Mouse (Mus musculus): ENCODE measurements around the gene Qtrt2. TPM values are rescaled to one million over a fixed set of nuclear protein-coding genes. Genes with fewer than 3 reads are reported as not detected.

The Qtrt2 gene
- total and polyA plus RNA-seq, 3 experiments, result 6.0 to 27.5 (median 24.8) TPM

DNA sequence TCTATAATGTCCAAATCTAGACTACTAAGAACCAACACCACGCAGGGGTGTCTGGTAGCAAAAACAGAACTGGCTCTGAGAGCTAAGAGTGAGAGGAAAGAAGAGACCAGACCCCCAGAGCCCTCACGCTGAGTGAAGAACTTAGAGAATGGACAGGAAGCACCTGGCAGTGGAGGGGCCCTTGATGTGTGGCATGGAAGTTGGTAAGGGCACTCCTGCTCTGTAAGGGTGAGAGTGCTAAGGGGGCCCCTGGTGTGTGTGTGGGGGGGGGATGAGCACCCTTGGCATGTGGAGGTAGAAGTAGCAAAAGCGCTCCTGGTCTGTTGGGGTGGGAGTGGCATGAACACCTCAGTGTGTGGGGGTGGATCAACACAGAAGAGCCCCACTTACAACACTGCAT lies 43.8 kb upstream of the Qtrt2 start:
- no peak for TF ChIP-seq CTCF (IDR thresholded peaks at IDR 0.05; ENCODE audit: low read depth, low read length)
- no peak for TF ChIP-seq TAL1 (conservative IDR thresholded peaks at IDR 0.05; ENCODE audit: low read depth, low read length)
- TF ChIP-seq POLR2AphosphoS5 (IDR thresholded peaks at IDR 0.05; ENCODE audit: insufficient replicate concordance, low read depth, low read length), result no peak
- TF ChIP-seq GATA2 (IDR thresholded peaks at IDR 0.05; ENCODE audit: borderline replicate concordance, low read depth, low read length), result no peak
- no peak for TF ChIP-seq GATA1 (IDR thresholded peaks at IDR 0.05; ENCODE audit: borderline replicate concordance, low read length)
- peaks cover 1% of the 10 kb centered on the region for H3K36me3 ChIP-seq (replicated peaks)
- ATAC-seq (ENCODE audit: extremely low read depth, insufficient number of reproducible peaks, low FRiP score, poor library complexity, severe bottlenecking), result no peak
- no peaks in the 10 kb centered on the region for H3K4me1 ChIP-seq (ENCODE audit: insufficient read depth, low read depth, low read length)
- H3K9me3 ChIP-seq (replicated peaks), result no peaks in the 10 kb centered on the region
- no peak overlapping the region for H3K4me3 ChIP-seq (ENCODE audit: low read depth, low read length)
- H3K27me3 ChIP-seq (ENCODE audit: insufficient read depth, low read length), result peaks cover 6% of the 10 kb centered on the region; the same call in 1 of the 2 replicates
- DNase-seq (ENCODE audit: low spot score), result no peak

DNA sequence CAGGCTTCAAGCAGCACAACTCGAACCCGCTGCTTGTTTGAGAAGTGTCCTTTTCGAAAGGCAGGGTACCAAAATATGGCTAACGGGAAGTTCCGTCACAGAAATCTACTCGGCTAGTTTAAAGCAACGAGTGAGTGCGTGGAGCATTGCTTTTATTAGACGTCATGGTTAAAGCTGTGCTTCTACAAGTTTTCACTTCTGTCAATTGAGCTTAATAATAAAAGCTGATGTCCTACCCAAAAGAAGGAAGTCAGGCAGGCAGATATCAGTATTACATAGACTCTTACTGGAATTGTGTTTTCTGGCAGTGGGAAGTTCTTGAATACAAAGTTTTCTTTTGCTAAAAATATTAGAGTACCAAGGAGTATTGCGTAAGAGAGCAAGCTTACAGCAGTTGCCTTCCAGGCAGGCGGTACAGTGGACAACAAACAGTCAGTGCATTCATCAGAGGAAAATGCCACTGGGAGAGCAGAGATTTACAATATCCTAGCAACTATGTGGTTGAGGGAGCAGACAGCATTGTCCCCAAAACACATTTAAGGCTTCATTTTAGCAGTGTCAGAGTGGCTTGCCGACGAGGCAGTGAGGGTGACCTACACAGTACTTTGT lies 39.3 kb upstream of the Qtrt2 start:
- Histone ChIP-seq H3K36me3 (replicated peaks) (peaks cover 33% of the 10 kb centered on the region), H3K4me3 (ENCODE audit: low read depth, low read length) (no peak overlapping the region), H3K4me1 (ENCODE audit: insufficient read depth, low read depth, low read length) (no peaks in the 10 kb centered on the region), H3K9me3 (replicated peaks) (no peaks in the 10 kb centered on the region), H3K27me3 (ENCODE audit: insufficient read depth, low read length) (no peaks in the 10 kb centered on the region; the same call in 1 of the 2 replicates)
- ATAC-seq (ENCODE audit: extremely low read depth, insufficient number of reproducible peaks, low FRiP score, poor library complexity, severe bottlenecking), result no peak
- TF ChIP-seq GATA1 (IDR thresholded peaks at IDR 0.05; ENCODE audit: borderline replicate concordance, low read length), result no peak
- TF ChIP-seq CTCF (IDR thresholded peaks at IDR 0.05; ENCODE audit: low read depth, low read length), result no peak
- no peak for TF ChIP-seq GATA2 (IDR thresholded peaks at IDR 0.05; ENCODE audit: borderline replicate concordance, low read depth, low read length)
- TF ChIP-seq TAL1 (conservative IDR thresholded peaks at IDR 0.05; ENCODE audit: low read depth, low read length), result no peak
- no peak for TF ChIP-seq POLR2AphosphoS5 (IDR thresholded peaks at IDR 0.05; ENCODE audit: insufficient replicate concordance, low read depth, low read length)
- DNase-seq (ENCODE audit: low spot score), result no peak

DNA sequence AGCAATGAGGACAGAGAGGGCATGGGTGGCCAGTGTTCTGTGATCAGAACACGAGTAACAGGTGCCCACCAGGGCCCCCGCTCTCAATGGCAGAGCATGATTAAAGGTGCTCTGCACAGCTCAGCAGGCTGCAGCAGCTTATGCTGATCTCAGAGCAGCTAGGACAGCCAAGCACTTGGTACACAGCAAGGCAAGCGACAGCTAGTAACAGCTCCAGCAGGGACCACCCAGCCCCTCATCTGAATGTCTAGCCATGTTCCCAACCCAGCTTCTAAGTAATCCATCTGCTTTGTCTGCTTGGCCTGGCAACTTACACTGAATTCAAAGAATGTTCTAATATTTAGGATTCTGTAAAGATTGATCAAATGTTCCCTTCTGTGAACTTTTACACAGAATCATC lies 37.2 kb upstream of the Qtrt2 start:
- peaks cover 46% of the 10 kb centered on the region for H3K36me3 ChIP-seq (replicated peaks)

DNA sequence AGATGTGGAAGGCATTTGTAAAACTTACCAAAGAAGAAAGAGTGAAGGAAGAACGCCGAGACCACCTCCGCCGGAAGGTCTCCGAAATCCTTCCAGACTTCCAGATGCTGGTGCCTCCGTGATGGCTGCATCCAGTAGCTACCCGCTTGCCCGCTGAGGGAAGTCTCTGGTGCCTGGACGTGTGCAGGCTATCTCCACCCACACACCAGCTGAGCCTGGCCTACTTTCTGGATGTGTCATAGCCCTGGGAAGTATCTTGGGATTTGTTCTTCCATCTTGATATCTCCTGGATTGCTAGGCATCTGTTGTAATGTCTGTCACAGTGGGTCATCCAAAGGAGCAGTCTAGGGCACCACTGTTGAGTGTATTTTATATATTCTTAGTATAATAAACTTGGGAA lies 36.7 kb upstream of the Qtrt2 start:
- Histone ChIP-seq H3K4me1 (ENCODE audit: insufficient read depth, low read depth, low read length) (no peaks in the 10 kb centered on the region), H3K9me3 (replicated peaks) (no peaks in the 10 kb centered on the region), H3K27me3 (ENCODE audit: insufficient read depth, low read length) (no peaks in the 10 kb centered on the region), H3K36me3 (replicated peaks) (peaks cover 49% of the 10 kb centered on the region), H3K4me3 (ENCODE audit: low read depth, low read length) (no peak overlapping the region)
- no peak for TF ChIP-seq GATA2 (IDR thresholded peaks at IDR 0.05; ENCODE audit: borderline replicate concordance, low read depth, low read length)
- TF ChIP-seq TAL1 (conservative IDR thresholded peaks at IDR 0.05; ENCODE audit: low read depth, low read length), result no peak
- TF ChIP-seq POLR2AphosphoS5 (IDR thresholded peaks at IDR 0.05; ENCODE audit: insufficient replicate concordance, low read depth, low read length), result no peak
- no peak for TF ChIP-seq CTCF (IDR thresholded peaks at IDR 0.05; ENCODE audit: low read depth, low read length)
- no peak for TF ChIP-seq GATA1 (IDR thresholded peaks at IDR 0.05; ENCODE audit: borderline replicate concordance, low read length)
- ATAC-seq (ENCODE audit: extremely low read depth, insufficient number of reproducible peaks, low FRiP score, poor library complexity, severe bottlenecking), result no peak
- no peak for DNase-seq (ENCODE audit: low spot score)

More for the DNA sequence above, 37.2 kb upstream of the Qtrt2 start:
- H3K4me3 ChIP-seq (ENCODE audit: low read depth, low read length), result no peak overlapping the region
- H3K27me3 ChIP-seq (ENCODE audit: insufficient read depth, low read length), result no peaks in the 10 kb centered on the region
- DNase-seq (ENCODE audit: low spot score), result no peak
- no peak for ATAC-seq (ENCODE audit: extremely low read depth, insufficient number of reproducible peaks, low FRiP score, poor library complexity, severe bottlenecking)
- no peaks in the 10 kb centered on the region for H3K9me3 ChIP-seq (replicated peaks)
- TF ChIP-seq TAL1 (conservative IDR thresholded peaks at IDR 0.05; ENCODE audit: low read depth, low read length) (no peak), GATA2 (IDR thresholded peaks at IDR 0.05; ENCODE audit: borderline replicate concordance, low read depth, low read length) (no peak), GATA1 (IDR thresholded peaks at IDR 0.05; ENCODE audit: borderline replicate concordance, low read length) (no peak), POLR2AphosphoS5 (IDR thresholded peaks at IDR 0.05; ENCODE audit: insufficient replicate concordance, low read depth, low read length) (no peak), CTCF (IDR thresholded peaks at IDR 0.05; ENCODE audit: low read depth, low read length) (no peak)
- H3K4me1 ChIP-seq (ENCODE audit: insufficient read depth, low read depth, low read length), result no peaks in the 10 kb centered on the region

DNA sequence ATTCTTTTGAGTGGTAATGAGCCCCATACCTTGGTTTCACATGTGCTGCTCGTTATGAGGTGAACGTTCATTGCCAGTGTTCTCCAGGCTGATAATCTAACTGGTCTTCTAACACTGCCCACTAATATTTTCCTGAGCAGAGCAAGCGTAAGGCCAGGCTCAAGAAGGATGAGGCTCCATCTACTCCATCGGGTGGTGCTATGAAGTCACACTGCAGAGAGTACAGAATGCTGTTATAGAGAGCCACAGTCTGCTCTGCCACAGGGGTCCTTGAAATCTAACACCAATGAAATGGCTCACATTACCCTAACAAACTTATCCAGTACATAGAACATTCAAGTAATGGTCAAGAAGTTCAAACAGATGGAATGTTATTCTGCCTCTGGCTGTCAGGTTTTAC lies 31.4 kb upstream of the Qtrt2 start:
- Histone ChIP-seq H3K36me3 (replicated peaks) (peaks cover 64% of the 10 kb centered on the region), H3K27me3 (ENCODE audit: insufficient read depth, low read length) (no peaks in the 10 kb centered on the region), H3K4me3 (ENCODE audit: low read depth, low read length) (no peak overlapping the region), H3K4me1 (ENCODE audit: insufficient read depth, low read depth, low read length) (no peaks in the 10 kb centered on the region), H3K9me3 (replicated peaks) (no peaks in the 10 kb centered on the region)
- ATAC-seq (ENCODE audit: extremely low read depth, insufficient number of reproducible peaks, low FRiP score, poor library complexity, severe bottlenecking), result no peak
- no peak for TF ChIP-seq CTCF (IDR thresholded peaks at IDR 0.05; ENCODE audit: low read depth, low read length)
- no peak for TF ChIP-seq POLR2AphosphoS5 (IDR thresholded peaks at IDR 0.05; ENCODE audit: insufficient replicate concordance, low read depth, low read length)
- no peak for TF ChIP-seq GATA2 (IDR thresholded peaks at IDR 0.05; ENCODE audit: borderline replicate concordance, low read depth, low read length)
- no peak for TF ChIP-seq GATA1 (IDR thresholded peaks at IDR 0.05; ENCODE audit: borderline replicate concordance, low read length)
- TF ChIP-seq TAL1 (conservative IDR thresholded peaks at IDR 0.05; ENCODE audit: low read depth, low read length), result no peak
- DNase-seq (ENCODE audit: low spot score), result no peak

DNA sequence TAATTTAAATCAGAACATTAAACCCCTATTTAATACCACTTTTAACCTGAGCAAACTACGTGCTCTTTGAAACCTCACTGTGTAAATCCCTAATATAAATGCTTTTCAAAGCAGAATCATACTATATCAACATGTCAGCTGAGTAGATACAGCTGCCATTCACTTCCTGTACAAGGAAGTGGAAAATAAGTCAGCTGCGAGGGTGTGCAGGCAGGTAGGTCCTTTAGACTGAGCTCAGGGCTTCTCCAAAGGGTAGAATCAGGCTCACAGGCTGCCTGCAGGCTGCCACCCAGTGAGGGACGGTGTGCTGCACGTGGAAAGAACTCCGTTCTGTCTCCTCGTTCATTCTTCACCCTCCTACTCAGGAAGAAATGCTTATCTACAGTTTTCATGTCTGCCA lies 28.3 kb upstream of the Qtrt2 start:
- DNase-seq (ENCODE audit: low spot score) (no peak), ATAC-seq (ENCODE audit: extremely low read depth, insufficient number of reproducible peaks, low FRiP score, poor library complexity, severe bottlenecking) (no peak)
- H3K36me3 ChIP-seq (replicated peaks), result peaks cover 57% of the 10 kb centered on the region

More for the DNA sequence above, 28.3 kb upstream of the Qtrt2 start:
- H3K4me1 ChIP-seq (ENCODE audit: insufficient read depth, low read depth, low read length), result peaks cover 8% of the 10 kb centered on the region
- H3K9me3 ChIP-seq (replicated peaks), result no peaks in the 10 kb centered on the region
- no peaks in the 10 kb centered on the region for H3K27me3 ChIP-seq (ENCODE audit: insufficient read depth, low read length)
- no peak overlapping the region for H3K4me3 ChIP-seq (ENCODE audit: low read depth, low read length)
- TF ChIP-seq CTCF (IDR thresholded peaks at IDR 0.05; ENCODE audit: low read depth, low read length) (no peak), GATA1 (IDR thresholded peaks at IDR 0.05; ENCODE audit: borderline replicate concordance, low read length) (no peak), GATA2 (IDR thresholded peaks at IDR 0.05; ENCODE audit: borderline replicate concordance, low read depth, low read length) (no peak), TAL1 (conservative IDR thresholded peaks at IDR 0.05; ENCODE audit: low read depth, low read length) (no peak), POLR2AphosphoS5 (IDR thresholded peaks at IDR 0.05; ENCODE audit: insufficient replicate concordance, low read depth, low read length) (no peak)

Measured in G1E (cell line).